In the genomic region with DNA sequence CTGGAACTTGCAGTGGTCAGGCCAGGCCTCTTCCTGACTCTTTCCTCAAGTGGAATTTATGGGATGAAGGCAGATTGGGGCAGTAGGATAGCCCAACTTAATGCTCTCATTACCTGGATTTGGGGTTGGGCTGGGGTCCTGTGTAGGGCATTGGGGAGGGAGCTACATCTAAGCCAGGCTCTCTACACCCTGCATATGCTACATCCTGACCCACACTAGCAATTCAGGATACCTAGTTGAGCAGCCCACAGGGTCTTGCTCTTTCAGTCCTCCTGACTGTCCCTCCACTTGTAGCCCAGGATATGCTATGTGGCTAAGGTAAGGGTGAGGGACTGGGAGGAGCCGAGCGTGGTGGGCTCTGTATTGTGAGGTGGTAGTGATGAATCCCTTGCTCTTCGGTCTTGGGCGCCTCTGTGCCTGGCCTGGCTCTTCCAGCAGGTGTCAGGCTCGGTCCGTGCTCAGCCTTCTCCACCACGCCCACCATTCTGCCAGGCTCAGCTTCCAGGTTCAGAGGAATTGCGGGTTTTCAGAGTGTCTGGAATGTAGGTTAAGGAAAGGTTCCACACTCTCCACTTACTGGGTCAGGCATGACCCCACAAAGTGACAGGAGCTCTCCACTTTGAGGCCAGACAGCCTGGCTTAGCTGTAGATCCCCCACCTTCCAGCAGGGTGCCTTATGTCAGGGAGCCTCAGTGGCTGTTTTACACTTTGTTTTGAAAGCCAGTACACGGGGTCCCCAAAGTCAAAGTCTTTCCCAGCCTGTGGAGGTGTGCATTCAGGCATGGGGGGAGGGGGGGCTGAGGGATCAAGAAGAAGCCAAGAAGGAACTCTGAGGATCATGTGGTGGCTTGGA, we compare ENCODE assay signal across 7 mouse cellular contexts. TPM values are rescaled to one million over a fixed set of nuclear protein-coding genes. Genes with fewer than 3 reads are reported as not detected.
DNase-seq lines count a peak whose midpoint lies in the region; ATAC-seq lines count a peak whose summit lies in the region.

No protein-coding gene starts in this region.

- no peaks in the 10 kb centered on the region for H3K4me1 ChIP-seq in forebrain, embryonic 14.5 days (ENCODE audit: control insufficient read depth, insufficient read depth, low read length)

- no peak overlapping the region for H3K4me2 ChIP-seq in forebrain, embryonic 14.5 days (ENCODE audit: low read length)

- H3K27ac ChIP-seq in forebrain, embryonic 14.5 days (ENCODE audit: low read depth, low read length), result no peak overlapping the region

- no peak overlapping the region for H3K4me3 ChIP-seq in forebrain, embryonic 14.5 days (ENCODE audit: low read depth, low read length)

- no peaks in the 10 kb centered on the region for H3K36me3 ChIP-seq in forebrain, embryonic 14.5 days (ENCODE audit: control insufficient read depth, insufficient read depth, low read length)

- H3K9ac ChIP-seq in forebrain, embryonic 14.5 days (ENCODE audit: low read length), result no peak overlapping the region

- peak; percentile 87; the same call in 1 of the 2 replicates for ATAC-seq in forebrain, embryonic 14.5 days

- WGBS in forebrain, embryonic 14.5 days, result 2% methylated on average over 9 of the region's 9 CpGs

- H3K9me3 ChIP-seq in forebrain, embryonic 14.5 days (replicated peaks; ENCODE audit: control insufficient read depth, low read length), result no peaks in the 10 kb centered on the region

- DNase-seq in ovary, postnatal 14 days (ENCODE audit: low spot score), result peak; percentile 16
- no peak for DNase-seq in ovary, adult 18-20 months (ENCODE audit: low spot score)
- peak; percentile 31 for DNase-seq in cerebellum, adult 11-12 months
- peak; percentile 79 for DNase-seq in forebrain, embryonic 14.5 days (ENCODE audit: low spot score)
- peak; percentile 68 to 74 for DNase-seq in kidney, postnatal 4 days
- DNase-seq in neural tube, embryonic 10.5 days (ENCODE audit: extremely low spot score, low spot score), result peak; percentile 61
- DNase-seq in spleen, adult 12 weeks (ENCODE audit: low spot score), result no peak

- H3K27me3 ChIP-seq in forebrain, embryonic 14.5 days (replicated peaks; ENCODE audit: control insufficient read depth, insufficient read depth, low read length), result peaks cover 19% of the 10 kb centered on the region

RNA-seq across cellular contexts. Expression of a gene that starts 1.1 kb away (rescaled TPM):
- polyA plus RNA-seq in forebrain, embryonic 14.5 days (2014; fragmentation: Nextera tagmentation; extraction: Ambion mirVana), result 22.3 and 25.6 TPM in 2 replicates

RNA-seq across cellular contexts. Expression of a gene that starts 4.7 kb away (rescaled TPM):
- 24.3 and 28.1 TPM in 2 replicates for polyA plus RNA-seq in forebrain, embryonic 14.5 days (2014; fragmentation: Nextera tagmentation; extraction: Ambion mirVana)

RNA-seq across cellular contexts. Expression of a gene that starts 7.9 kb away (rescaled TPM):
- 45.2 and 45.8 TPM in 2 replicates for polyA plus RNA-seq in forebrain, embryonic 14.5 days (2014; fragmentation: Nextera tagmentation; extraction: Ambion mirVana)

RNA-seq across cellular contexts. Expression of a gene that starts 58.1 kb away (rescaled TPM):
- 9.3 and 9.6 TPM in 2 replicates for polyA plus RNA-seq in forebrain, embryonic 14.5 days (2014; fragmentation: Nextera tagmentation; extraction: Ambion mirVana)

Comparison
In these comparisons a context has a peak if more than half of its experiments do, and no peak if none do; other contexts are left out.
1. DNase-seq: peak in ovary, postnatal 14 days (single experiment), cerebellum, adult 11-12 months (single experiment), forebrain, embryonic 14.5 days (single experiment), kidney, postnatal 4 days (2 of 2) and neural tube, embryonic 10.5 days (single experiment); none in ovary, adult 18-20 months (single experiment) and spleen, adult 12 weeks (single experiment).